Mouse (Mus musculus): ENCODE results near the gene Ubxn6. TPM values are rescaled to one million over a fixed set of nuclear protein-coding genes. Genes with fewer than 3 reads are reported as not detected.

Gene Ubxn6
- polyA plus RNA-seq, 1 experiment from 2014 or later, result 51.6 TPM

- H3K27ac ChIP-seq (replicated peaks), result peak overlapping the region; percentile 70
- H3K9me3 ChIP-seq (replicated peaks), result no peaks in the 10 kb centered on the region
- peaks cover 14% of the 10 kb centered on the region for H3K36me3 ChIP-seq
- peak overlapping the region; percentile 82 for H3K4me2 ChIP-seq (replicated peaks)
- H3K4me3 ChIP-seq (replicated peaks), result peak overlapping the region; percentile 65
- under 1% methylated on average over 12 of the region's 12 CpGs for WGBS
- H3K9ac ChIP-seq, result peak overlapping the region; percentile 78
- H3K27me3 ChIP-seq, result no peaks in the 10 kb centered on the region
- H3K4me1 ChIP-seq, result peaks cover 17% of the 10 kb centered on the region
- no peak for ATAC-seq (ENCODE audit: insufficient number of reproducible peaks, low FRiP score, low TSS enrichment, low read depth)
These were observed 34.0 kb downstream of the Ubxn6 start for GRCm38 (mm10) chr17:56040857-56041163.

GRCm38 (mm10) chr17:56040030-56040856 is 34.6 kb downstream of the Ubxn6 start, which contains the start of gene Chaf1a:
Chaf1a (plus strand) TSS chr17:56040439.
- Histone ChIP-seq H3K4me1 (peaks cover 21% of the 10 kb centered on the region), H3K36me3 (peaks cover 12% of the 10 kb centered on the region), H3K9me3 (replicated peaks) (no peaks in the 10 kb centered on the region), H3K27ac (replicated peaks) (peak within 1 kb of the TSS; percentile 79), H3K4me3 (replicated peaks) (peak within 1 kb of the TSS; percentile 65), H3K9ac (peak within 1 kb of the TSS; percentile 78), H3K27me3 (no peaks in the 10 kb centered on the region), H3K4me2 (replicated peaks) (peak within 1 kb of the TSS; percentile 82)
- ATAC-seq (ENCODE audit: insufficient number of reproducible peaks, low FRiP score, low TSS enrichment, low read depth), result peak; percentile 89
- WGBS, result under 1% methylated on average over 68 of the region's 68 CpGs

- Histone ChIP-seq H3K36me3 (peaks cover 18% of the 10 kb centered on the region), H3K9ac (no peak overlapping the region), H3K27ac (replicated peaks) (no peak overlapping the region), H3K4me3 (replicated peaks) (peak overlapping the region; percentile 65), H3K4me2 (replicated peaks) (peak overlapping the region; percentile 82; the same call in 1 of the 2 replicates), H3K4me1 (peaks cover 30% of the 10 kb centered on the region), H3K9me3 (replicated peaks) (no peaks in the 10 kb centered on the region), H3K27me3 (no peaks in the 10 kb centered on the region)
- 81% methylated on average over 4 of the region's 4 CpGs for WGBS
- ATAC-seq (ENCODE audit: insufficient number of reproducible peaks, low FRiP score, low TSS enrichment, low read depth), result no peak
These were observed 35.5 kb downstream of the Ubxn6 start for GRCm38 (mm10) chr17:56039345-56039744.

GRCm38 (mm10) chr17:56038583-56039261 is 36.1 kb downstream of the Ubxn6 start:
- H3K27me3 ChIP-seq, result no peaks in the 10 kb centered on the region
- no peak overlapping the region for H3K4me3 ChIP-seq (replicated peaks)
- no peak overlapping the region for H3K27ac ChIP-seq (replicated peaks)
- H3K4me2 ChIP-seq (replicated peaks), result no peak overlapping the region
- no peaks in the 10 kb centered on the region for H3K9me3 ChIP-seq (replicated peaks)
- peaks cover 36% of the 10 kb centered on the region for H3K4me1 ChIP-seq
- no peak overlapping the region for H3K9ac ChIP-seq
- no peak for ATAC-seq (ENCODE audit: insufficient number of reproducible peaks, low FRiP score, low TSS enrichment, low read depth)
- WGBS, result 84% methylated on average over 8 of the region's 8 CpGs
- peaks cover 20% of the 10 kb centered on the region for H3K36me3 ChIP-seq

GRCm38 (mm10) chr17:56036901-56037287 is 37.9 kb downstream of the Ubxn6 start:
- Histone ChIP-seq H3K27ac (replicated peaks) (no peak overlapping the region), H3K9me3 (replicated peaks) (no peaks in the 10 kb centered on the region), H3K36me3 (peaks cover 21% of the 10 kb centered on the region), H3K9ac (peak overlapping the region; percentile 27), H3K27me3 (no peaks in the 10 kb centered on the region), H3K4me1 (peaks cover 53% of the 10 kb centered on the region), H3K4me3 (replicated peaks) (peak overlapping the region; percentile 89), H3K4me2 (replicated peaks) (peak overlapping the region; percentile 47)
- WGBS, result 33% methylated on average over 13 of the region's 13 CpGs
- peak; percentile 4; the same call in 1 of the 2 replicates for ATAC-seq (ENCODE audit: insufficient number of reproducible peaks, low FRiP score, low TSS enrichment, low read depth)

- peaks cover 24% of the 10 kb centered on the region for H3K36me3 ChIP-seq
- ATAC-seq (ENCODE audit: insufficient number of reproducible peaks, low FRiP score, low TSS enrichment, low read depth), result peak; percentile 89
- no peaks in the 10 kb centered on the region for H3K9me3 ChIP-seq (replicated peaks)
- under 1% methylated on average over 72 of the region's 74 CpGs for WGBS
- no peaks in the 10 kb centered on the region for H3K27me3 ChIP-seq
- peak within 1 kb of the TSS; percentile 94 for H3K27ac ChIP-seq (replicated peaks)
- H3K9ac ChIP-seq, result peak within 1 kb of the TSS; percentile 86
- H3K4me1 ChIP-seq, result peaks cover 51% of the 10 kb centered on the region
- peak within 1 kb of the TSS; percentile 89 for H3K4me3 ChIP-seq (replicated peaks)
- H3K4me2 ChIP-seq (replicated peaks), result peak within 1 kb of the TSS; percentile 47
These were observed 38.5 kb downstream of the Ubxn6 start, which contains the start of gene Sh3gl1 for GRCm38 (mm10) chr17:56036176-56036900. Sh3gl1 (minus strand) TSS chr17:56036635.

GRCm38 (mm10) chr17:56035216-56035615 is 39.6 kb downstream of the Ubxn6 start:
- Histone ChIP-seq H3K36me3 (peaks cover 34% of the 10 kb centered on the region), H3K27me3 (no peaks in the 10 kb centered on the region), H3K9me3 (replicated peaks) (no peaks in the 10 kb centered on the region), H3K27ac (replicated peaks) (peak overlapping the region; percentile 48; the same call in 1 of the 2 replicates), H3K4me3 (replicated peaks) (peak overlapping the region; percentile 89), H3K4me1 (peaks cover 51% of the 10 kb centered on the region), H3K4me2 (replicated peaks) (peak overlapping the region; percentile 47), H3K9ac (peak overlapping the region; percentile 86; the same call in 1 of the 2 replicates)
- WGBS, result 72% methylated on average over 4 of the region's 4 CpGs
- no peak for ATAC-seq (ENCODE audit: insufficient number of reproducible peaks, low FRiP score, low TSS enrichment, low read depth)

GRCm38 (mm10) chr17:56034726-56035100 is 40.1 kb downstream of the Ubxn6 start:
- WGBS, result 85% methylated on average over 6 of the region's 6 CpGs
- Histone ChIP-seq H3K27ac (replicated peaks) (peak overlapping the region; percentile 48; the same call in 1 of the 2 replicates), H3K27me3 (no peaks in the 10 kb centered on the region), H3K9ac (no peak overlapping the region), H3K9me3 (replicated peaks) (no peaks in the 10 kb centered on the region), H3K4me1 (peaks cover 51% of the 10 kb centered on the region), H3K4me3 (replicated peaks) (peak overlapping the region; percentile 89), H3K4me2 (replicated peaks) (peak overlapping the region; percentile 47), H3K36me3 (peaks cover 36% of the 10 kb centered on the region)
- no peak for ATAC-seq (ENCODE audit: insufficient number of reproducible peaks, low FRiP score, low TSS enrichment, low read depth)

- Histone ChIP-seq H3K27ac (replicated peaks) (peak overlapping the region; percentile 48; the same call in 1 of the 2 replicates), H3K4me1 (peaks cover 51% of the 10 kb centered on the region), H3K27me3 (no peaks in the 10 kb centered on the region), H3K4me2 (replicated peaks) (peak overlapping the region; percentile 47), H3K4me3 (replicated peaks) (peak overlapping the region; percentile 89; the same call in 1 of the 2 replicates), H3K36me3 (peaks cover 41% of the 10 kb centered on the region), H3K9ac (peak overlapping the region; percentile 6; the same call in 1 of the 2 replicates), H3K9me3 (replicated peaks) (no peaks in the 10 kb centered on the region)
- ATAC-seq (ENCODE audit: insufficient number of reproducible peaks, low FRiP score, low TSS enrichment, low read depth), result no peak
- WGBS, result 71% methylated on average over 7 of the region's 7 CpGs
These were observed 40.6 kb downstream of the Ubxn6 start for GRCm38 (mm10) chr17:56034040-56034725.

- no peak for ATAC-seq (ENCODE audit: insufficient number of reproducible peaks, low FRiP score, low TSS enrichment, low read depth)
- peak overlapping the region; percentile 22; the same call in 1 of the 2 replicates for H3K4me2 ChIP-seq (replicated peaks)
- no peak overlapping the region for H3K9ac ChIP-seq
- H3K9me3 ChIP-seq (replicated peaks), result no peaks in the 10 kb centered on the region
- no peaks in the 10 kb centered on the region for H3K27me3 ChIP-seq
- H3K4me1 ChIP-seq, result peaks cover 56% of the 10 kb centered on the region
- WGBS, result 79% methylated on average over 7 of the region's 7 CpGs
- H3K36me3 ChIP-seq, result peaks cover 46% of the 10 kb centered on the region
- no peak overlapping the region for H3K4me3 ChIP-seq (replicated peaks)
- no peak overlapping the region for H3K27ac ChIP-seq (replicated peaks)
These were observed 42.0 kb downstream of the Ubxn6 start for GRCm38 (mm10) chr17:56032831-56033230.
